Mouse (Mus musculus): ENCODE results near the gene Gramd2.

GRCm38 (mm10) chr9:59716275-59716898 lies 36.4 kb downstream of the Gramd2 start:
- no peak for TF ChIP-seq POLR2A (IDR thresholded peaks at IDR 0.05; ENCODE audit: borderline replicate concordance, low read depth, low read length)
- no peak for TF ChIP-seq CTCF (IDR thresholded peaks at IDR 0.05; ENCODE audit: low read depth, low read length)
